8 mouse cellular contexts compared by ENCODE assay signal in the genomic region with DNA sequence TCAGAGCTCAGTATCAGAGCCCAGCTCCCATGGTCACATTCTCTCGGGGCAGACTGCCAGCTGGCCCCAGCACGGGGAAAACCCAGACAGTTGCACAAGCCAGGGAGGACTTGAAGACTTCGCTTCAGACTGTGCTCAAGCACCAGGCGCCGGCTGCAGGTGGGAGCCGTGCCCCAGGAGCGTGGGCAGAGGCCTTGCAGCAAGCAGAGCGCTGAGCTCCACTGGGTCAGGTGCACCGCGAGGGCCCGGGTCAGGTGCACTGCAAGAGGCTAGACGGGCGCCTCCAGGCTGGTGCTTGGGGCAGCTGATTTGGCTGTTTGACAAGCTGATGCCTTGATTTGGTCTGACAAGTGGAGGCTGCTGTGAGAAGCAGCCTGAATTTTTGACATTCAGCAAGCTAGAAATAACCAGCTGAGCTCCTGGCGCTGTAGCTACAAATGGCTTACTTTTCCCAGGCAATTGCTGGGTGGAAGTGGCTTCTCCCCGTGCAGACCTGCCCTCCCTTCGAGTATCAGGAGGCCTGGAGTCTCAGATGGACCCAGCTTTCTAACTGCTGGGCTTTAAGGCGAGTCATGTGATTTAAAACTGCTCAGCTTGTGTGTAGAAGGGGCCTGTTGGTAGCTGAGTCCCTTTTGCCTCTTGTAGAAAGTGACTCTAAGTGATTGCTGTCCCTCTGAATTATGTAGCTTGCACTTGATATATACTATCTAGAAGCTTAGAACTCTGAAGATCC.
DNase-seq lines count a peak whose midpoint lies in the region; ATAC-seq and TF ChIP-seq lines count a peak whose summit lies in the region.

No protein-coding gene starts in this region.

- TF ChIP-seq POLR2A in limb, embryonic 14.5 days (IDR thresholded peaks at IDR 0.05; ENCODE audit: borderline replicate concordance, extremely low read depth, insufficient read depth, insufficient read length): no peak

- H3K4me3 ChIP-seq in forebrain, embryonic 12.5 days (replicated peaks): no peak overlapping the region
- H3K4me3 ChIP-seq in heart, embryonic 14.5 days (ENCODE audit: control insufficient read depth in 1 of 2, insufficient read depth in 1 of 2, low read depth in 1 of 2, low read length in 2 of 2): peak overlapping the region in 1 of 2 experiments; percentile 13; a peak in 1 of 4 replicates
- H3K4me3 ChIP-seq in kidney, embryonic 15.5 days (replicated peaks): no peak overlapping the region
- H3K4me3 ChIP-seq in limb, embryonic 14.5 days (replicated peaks; ENCODE audit: low read length): no peak overlapping the region
- no peak overlapping the region for H3K4me3 ChIP-seq in midbrain, postnatal 0 days (ENCODE audit: low read depth, low read length)

- no peaks in the 10 kb centered on the region for H3K9me3 ChIP-seq in forebrain, embryonic 12.5 days
- no peaks in the 10 kb centered on the region for H3K9me3 ChIP-seq in heart, embryonic 14.5 days (ENCODE audit: control insufficient read depth, low read length)
- H3K9me3 ChIP-seq in kidney, embryonic 15.5 days (replicated peaks): no peaks in the 10 kb centered on the region
- H3K9me3 ChIP-seq in limb, embryonic 14.5 days (ENCODE audit: control insufficient read depth, low read length): no peaks in the 10 kb centered on the region
- H3K9me3 ChIP-seq in midbrain, postnatal 0 days (ENCODE audit: low read length): no peaks in the 10 kb centered on the region

- TF ChIP-seq CTCF in midbrain, postnatal 0 days (IDR thresholded peaks at IDR 0.05): no peak

- H3K9ac ChIP-seq in forebrain, embryonic 12.5 days: peak overlapping the region; percentile 12; the same call in 1 of the 2 replicates
- H3K9ac ChIP-seq in heart, embryonic 14.5 days (ENCODE audit: low read length): peak overlapping the region; percentile 69
- H3K9ac ChIP-seq in kidney, embryonic 15.5 days: no peak overlapping the region
- H3K9ac ChIP-seq in limb, embryonic 14.5 days (ENCODE audit: low read depth, low read length, severe bottlenecking): no peak overlapping the region
- H3K9ac ChIP-seq in midbrain, postnatal 0 days (replicated peaks; ENCODE audit: low read length, poor library complexity, severe bottlenecking): no peak overlapping the region

- 0 out of 2 replicates have a peak, but pooled peaks cover 15% of the 10 kb centered on the region for H3K27me3 ChIP-seq in forebrain, embryonic 12.5 days
- H3K27me3 ChIP-seq in heart, embryonic 14.5 days (ENCODE audit: control insufficient read depth, insufficient read depth, low read length): no peaks in the 10 kb centered on the region
- H3K27me3 ChIP-seq in kidney, embryonic 15.5 days: no peaks in the 10 kb centered on the region
- H3K27me3 ChIP-seq in limb, embryonic 14.5 days (ENCODE audit: control insufficient read depth, insufficient read depth, low read length): no peaks in the 10 kb centered on the region
- no peaks in the 10 kb centered on the region for H3K27me3 ChIP-seq in midbrain, postnatal 0 days (ENCODE audit: insufficient read depth, low read length)

- 27% methylated on average over 17 of the region's 17 CpGs for WGBS in forebrain, embryonic 12.5 days
- WGBS in heart, embryonic 14.5 days: 12% methylated on average over 17 of the region's 17 CpGs
- 18% methylated on average over 17 of the region's 17 CpGs for WGBS in kidney, embryonic 15.5 days
- WGBS in limb, embryonic 14.5 days: 18% methylated on average over 17 of the region's 17 CpGs
- WGBS in midbrain, postnatal 0 days: 22% methylated on average over 17 of the region's 17 CpGs

- peak overlapping the region; percentile 19; the same call in 1 of the 2 replicates for H3K4me2 ChIP-seq in forebrain, embryonic 12.5 days
- peak overlapping the region; percentile 60 for H3K4me2 ChIP-seq in heart, embryonic 14.5 days (ENCODE audit: low read length)
- H3K4me2 ChIP-seq in kidney, embryonic 15.5 days: peak overlapping the region; percentile 12
- H3K4me2 ChIP-seq in limb, embryonic 14.5 days (replicated peaks; ENCODE audit: low read depth, low read length, severe bottlenecking): no peak overlapping the region; the same call in 1 of the 2 replicates
- H3K4me2 ChIP-seq in midbrain, postnatal 0 days (ENCODE audit: low read depth, low read length, poor library complexity, severe bottlenecking): peak overlapping the region; percentile 15; the same call in 1 of the 2 replicates

- no peaks in the 10 kb centered on the region for H3K36me3 ChIP-seq in forebrain, embryonic 12.5 days (replicated peaks)
- H3K36me3 ChIP-seq in heart, embryonic 14.5 days (ENCODE audit: control insufficient read depth, insufficient read depth, low read length): no peaks in the 10 kb centered on the region
- no peaks in the 10 kb centered on the region for H3K36me3 ChIP-seq in kidney, embryonic 15.5 days
- H3K36me3 ChIP-seq in limb, embryonic 14.5 days (ENCODE audit: control insufficient read depth, insufficient read depth, low read length): no peaks in the 10 kb centered on the region
- no peaks in the 10 kb centered on the region for H3K36me3 ChIP-seq in midbrain, postnatal 0 days (ENCODE audit: insufficient read depth, low read length)

- ATAC-seq in forebrain, embryonic 12.5 days (ENCODE audit: low FRiP score): peak; percentile 44; the same call in 1 of the 2 replicates
- peak; percentile 82 for ATAC-seq in heart, embryonic 14.5 days (ENCODE audit: insufficient number of reproducible peaks, insufficient read depth, low FRiP score, low read depth)
- ATAC-seq in kidney, embryonic 15.5 days (replicated peaks; ENCODE audit: low FRiP score): peak; percentile 84
- peak; percentile 56 for ATAC-seq in limb, embryonic 14.5 days (ENCODE audit: low FRiP score, low read depth)
- ATAC-seq in midbrain, postnatal 0 days (ENCODE audit: low FRiP score): no peak

- H3K27ac ChIP-seq in forebrain, embryonic 12.5 days: no peak overlapping the region
- H3K27ac ChIP-seq in heart, embryonic 14.5 days (replicated peaks in 1 of 2; ENCODE audit: control insufficient read depth in 1 of 2, insufficient read depth in 1 of 2, low read depth in 2 of 2, low read length in 2 of 2): peak overlapping the region; percentile 93 to 96
- peak overlapping the region; percentile 63 for H3K27ac ChIP-seq in kidney, embryonic 15.5 days
- peak overlapping the region; percentile 3; the same call in 1 of the 2 replicates for H3K27ac ChIP-seq in limb, embryonic 14.5 days (replicated peaks; ENCODE audit: low read depth, low read length)
- no peak overlapping the region; the same call in 1 of the 2 replicates for H3K27ac ChIP-seq in midbrain, postnatal 0 days (ENCODE audit: low read depth, low read length)

- H3K4me1 ChIP-seq in forebrain, embryonic 12.5 days: peaks cover 18% of the 10 kb centered on the region
- peaks cover 50 to 51% of the 10 kb centered on the region in 2 experiments for H3K4me1 ChIP-seq in heart, embryonic 14.5 days (ENCODE audit: control insufficient read depth in 2 of 2, insufficient read depth in 2 of 2, low read length in 2 of 2)
- peaks cover 42% of the 10 kb centered on the region for H3K4me1 ChIP-seq in kidney, embryonic 15.5 days
- peaks cover 32% of the 10 kb centered on the region for H3K4me1 ChIP-seq in limb, embryonic 14.5 days (ENCODE audit: control insufficient read depth, insufficient read depth, low read length)
- H3K4me1 ChIP-seq in midbrain, postnatal 0 days (ENCODE audit: insufficient read depth, low read length): peaks cover 18% of the 10 kb centered on the region

- peak; percentile 50 to 65 for DNase-seq in urinary bladder, adult 18-20 months (ENCODE audit: low spot score in 2 of 2)
- DNase-seq in urinary bladder, postnatal 10 days (ENCODE audit: low spot score): no peak
- DNase-seq in limb, embryonic 14.5 days (ENCODE audit: low spot score): peak; percentile 51
- DNase-seq in midbrain, postnatal 0 days (ENCODE audit: low spot score): peak; percentile 74
- DNase-seq in telencephalon, adult 2 months (ENCODE audit: low read depth, low spot score): peak; percentile 54

Comparison
In these comparisons a context has a peak if more than half of its experiments do, and no peak if none do; other contexts are left out.
1. H3K27ac ChIP-seq: peak in heart, embryonic 14.5 days (2 of 2), kidney, embryonic 15.5 days (single experiment) and limb, embryonic 14.5 days (single experiment); none in forebrain, embryonic 12.5 days (single experiment) and midbrain, postnatal 0 days (single experiment).
2. H3K9ac ChIP-seq: peak in forebrain, embryonic 12.5 days (single experiment) and heart, embryonic 14.5 days (single experiment); none in kidney, embryonic 15.5 days (single experiment), limb, embryonic 14.5 days (single experiment) and midbrain, postnatal 0 days (single experiment).